Mouse (Mus musculus): ENCODE results near the gene Nrxn3.

Nrxn3 gene

GRCm38 (mm10) chr12:89198764-89199525 lies 476.3 kb downstream of the Nrxn3 start:
- no peak for DNase-seq (ENCODE audit: low read depth, low spot score)
- Histone ChIP-seq H3K27me3 (ENCODE audit: control insufficient read depth, insufficient read depth, low read length, poor library complexity, severe bottlenecking) (no peaks in the 10 kb centered on the region), H3K36me3 (ENCODE audit: control insufficient read depth, insufficient read depth, low read length, poor library complexity, severe bottlenecking) (no peaks in the 10 kb centered on the region)

GRCm38 (mm10) chr12:89211608-89212007 lies 488.9 kb downstream of the Nrxn3 start:
- Histone ChIP-seq H3K27me3 (ENCODE audit: control insufficient read depth, insufficient read depth, low read length, poor library complexity, severe bottlenecking) (no peaks in the 10 kb centered on the region), H3K36me3 (ENCODE audit: control insufficient read depth, insufficient read depth, low read length, poor library complexity, severe bottlenecking) (no peaks in the 10 kb centered on the region)
- DNase-seq (ENCODE audit: low read depth, low spot score), result no peak

- no peak for DNase-seq (ENCODE audit: low read depth, low spot score)
- no peaks in the 10 kb centered on the region for H3K36me3 ChIP-seq (ENCODE audit: control insufficient read depth, insufficient read depth, low read length, poor library complexity, severe bottlenecking)
- H3K27me3 ChIP-seq (ENCODE audit: control insufficient read depth, insufficient read depth, low read length, poor library complexity, severe bottlenecking), result no peaks in the 10 kb centered on the region
Observed at GRCm38 (mm10) chr12:89239826-89240225, 517.1 kb downstream of the Nrxn3 start.

- no peaks in the 10 kb centered on the region for H3K27me3 ChIP-seq (ENCODE audit: control insufficient read depth, insufficient read depth, low read length, poor library complexity, severe bottlenecking)
- DNase-seq (ENCODE audit: low read depth, low spot score), result no peak
Observed at GRCm38 (mm10) chr12:89241554-89241953, 518.9 kb downstream of the Nrxn3 start.

GRCm38 (mm10) chr12:89242476-89242875 lies 519.8 kb downstream of the Nrxn3 start:
- DNase-seq (ENCODE audit: low read depth, low spot score), result no peak
- Histone ChIP-seq H3K27me3 (ENCODE audit: control insufficient read depth, insufficient read depth, low read length, poor library complexity, severe bottlenecking) (no peaks in the 10 kb centered on the region), H3K36me3 (ENCODE audit: control insufficient read depth, insufficient read depth, low read length, poor library complexity, severe bottlenecking) (no peaks in the 10 kb centered on the region)

More at GRCm38 (mm10) chr12:89241554-89241953, 518.9 kb downstream of the Nrxn3 start:
- no peaks in the 10 kb centered on the region for H3K36me3 ChIP-seq (ENCODE audit: control insufficient read depth, insufficient read depth, low read length, poor library complexity, severe bottlenecking)

GRCm38 (mm10) chr12:89255275-89255892 lies 532.7 kb downstream of the Nrxn3 start:
- Histone ChIP-seq H3K27me3 (ENCODE audit: control insufficient read depth, insufficient read depth, low read length, poor library complexity, severe bottlenecking) (no peaks in the 10 kb centered on the region), H3K36me3 (ENCODE audit: control insufficient read depth, insufficient read depth, low read length, poor library complexity, severe bottlenecking) (no peaks in the 10 kb centered on the region)
- no peak for DNase-seq (ENCODE audit: low read depth, low spot score)

GRCm38 (mm10) chr12:89258879-89259278 lies 536.2 kb downstream of the Nrxn3 start:
- Histone ChIP-seq H3K36me3 (ENCODE audit: control insufficient read depth, insufficient read depth, low read length, poor library complexity, severe bottlenecking) (no peaks in the 10 kb centered on the region), H3K27me3 (ENCODE audit: control insufficient read depth, insufficient read depth, low read length, poor library complexity, severe bottlenecking) (no peaks in the 10 kb centered on the region)
- DNase-seq (ENCODE audit: low read depth, low spot score), result no peak

GRCm38 (mm10) chr12:89260076-89260475 lies 537.4 kb downstream of the Nrxn3 start:
- DNase-seq (ENCODE audit: low read depth, low spot score), result no peak
- H3K27me3 ChIP-seq (ENCODE audit: control insufficient read depth, insufficient read depth, low read length, poor library complexity, severe bottlenecking), result no peaks in the 10 kb centered on the region
- no peaks in the 10 kb centered on the region for H3K36me3 ChIP-seq (ENCODE audit: control insufficient read depth, insufficient read depth, low read length, poor library complexity, severe bottlenecking)

GRCm38 (mm10) chr12:89262261-89262660 lies 539.6 kb downstream of the Nrxn3 start:
- DNase-seq (ENCODE audit: low read depth, low spot score), result no peak
- no peaks in the 10 kb centered on the region for H3K36me3 ChIP-seq (ENCODE audit: control insufficient read depth, insufficient read depth, low read length, poor library complexity, severe bottlenecking)
- no peaks in the 10 kb centered on the region for H3K27me3 ChIP-seq (ENCODE audit: control insufficient read depth, insufficient read depth, low read length, poor library complexity, severe bottlenecking)

GRCm38 (mm10) chr12:89282362-89283343 lies 560.0 kb downstream of the Nrxn3 start:
- H3K27me3 ChIP-seq (ENCODE audit: control insufficient read depth, insufficient read depth, low read length, poor library complexity, severe bottlenecking), result no peaks in the 10 kb centered on the region
- no peak for DNase-seq (ENCODE audit: low read depth, low spot score)
- H3K36me3 ChIP-seq (ENCODE audit: control insufficient read depth, insufficient read depth, low read length, poor library complexity, severe bottlenecking), result no peaks in the 10 kb centered on the region

- no peak for DNase-seq (ENCODE audit: low read depth, low spot score)
- Histone ChIP-seq H3K36me3 (ENCODE audit: control insufficient read depth, insufficient read depth, low read length, poor library complexity, severe bottlenecking) (no peaks in the 10 kb centered on the region), H3K27me3 (ENCODE audit: control insufficient read depth, insufficient read depth, low read length, poor library complexity, severe bottlenecking) (no peaks in the 10 kb centered on the region)
Observed at GRCm38 (mm10) chr12:89284412-89284811, 561.7 kb downstream of the Nrxn3 start.

- DNase-seq (ENCODE audit: low read depth, low spot score), result no peak
- Histone ChIP-seq H3K27me3 (ENCODE audit: control insufficient read depth, insufficient read depth, low read length, poor library complexity, severe bottlenecking) (no peaks in the 10 kb centered on the region; the same call in 1 of the 2 replicates), H3K36me3 (ENCODE audit: control insufficient read depth, insufficient read depth, low read length, poor library complexity, severe bottlenecking) (no peaks in the 10 kb centered on the region)
Observed at GRCm38 (mm10) chr12:89287037-89287436, 564.4 kb downstream of the Nrxn3 start.

- H3K36me3 ChIP-seq (ENCODE audit: control insufficient read depth, insufficient read depth, low read length, poor library complexity, severe bottlenecking), result no peaks in the 10 kb centered on the region
- H3K27me3 ChIP-seq (ENCODE audit: control insufficient read depth, insufficient read depth, low read length, poor library complexity, severe bottlenecking), result no peaks in the 10 kb centered on the region; the same call in 1 of the 2 replicates
- DNase-seq (ENCODE audit: low read depth, low spot score), result no peak
Observed at GRCm38 (mm10) chr12:89289589-89290274, 567.1 kb downstream of the Nrxn3 start.
